ENCODE assay signal across 13 mouse cellular contexts in the genomic region with DNA sequence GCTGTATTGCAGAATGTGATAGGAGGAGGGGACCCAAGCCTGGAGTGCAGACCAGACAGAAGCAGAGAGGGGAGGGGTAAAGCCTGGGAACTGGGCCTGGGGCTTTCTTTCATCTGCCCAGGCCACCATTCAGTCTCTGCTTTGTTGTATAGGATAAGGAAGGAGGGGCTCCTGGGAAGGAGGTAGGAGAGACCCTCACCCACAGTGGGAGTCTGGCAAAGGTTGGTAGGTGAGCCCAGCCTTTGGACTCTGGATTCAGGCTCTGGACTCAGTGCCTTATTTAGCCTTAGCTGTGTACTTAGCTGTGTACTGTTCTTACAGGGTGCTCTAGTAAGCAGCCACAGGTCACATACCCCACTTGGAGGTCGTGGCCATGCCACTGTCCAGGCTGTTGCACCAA. TPM values are rescaled to one million over a fixed set of nuclear protein-coding genes. Genes with fewer than 3 reads are reported as not detected.
A peak's percentile ranks its signal among the peaks of the same experiment; 100 is the strongest.
DNase-seq lines count a peak whose midpoint lies in the region; ATAC-seq and TF ChIP-seq lines count a peak whose summit lies in the region.
"Had no signal": no experiment of that assay in that cellular context is flagged by ENCODE, and none has a peak within 500 bp of the region (broad histone marks: within the 10 kb centered on the region; RNA-seq: fewer than 3 reads in every experiment).

No protein-coding gene starts in this region.

- no peaks in the 10 kb centered on the region for H3K36me3 ChIP-seq in forebrain, embryonic 10.5 days (replicated peaks)
- H3K36me3 ChIP-seq in forebrain, postnatal 0 days (ENCODE audit: insufficient read depth): no peaks in the 10 kb centered on the region
- H3K36me3 ChIP-seq in forebrain, embryonic 15.5 days: no peaks in the 10 kb centered on the region
- H3K36me3 ChIP-seq in liver, embryonic 13.5 days: no peaks in the 10 kb centered on the region
- H3K36me3 ChIP-seq: heart, embryonic 13.5 days; limb, embryonic 10.5 days had no signal

- H3K9me3 ChIP-seq in forebrain, embryonic 10.5 days: no peaks in the 10 kb centered on the region
- H3K9me3 ChIP-seq in forebrain, postnatal 0 days (ENCODE audit: low read length): no peaks in the 10 kb centered on the region
- no peaks in the 10 kb centered on the region for H3K9me3 ChIP-seq in forebrain, embryonic 15.5 days
- H3K9me3 ChIP-seq in liver, embryonic 13.5 days (replicated peaks): no peaks in the 10 kb centered on the region
- H3K9me3 ChIP-seq: heart, embryonic 13.5 days; limb, embryonic 10.5 days had no signal

- TF ChIP-seq POLR2A in brain, embryonic 14.5 days (IDR thresholded peaks at IDR 0.05; ENCODE audit: borderline replicate concordance, extremely low read depth, insufficient read depth, insufficient read length, poor library complexity, severe bottlenecking): no peak

- no peak overlapping the region for H3K9ac ChIP-seq in forebrain, postnatal 0 days
- no peak overlapping the region for H3K9ac ChIP-seq in forebrain, embryonic 15.5 days (replicated peaks)
- no peak overlapping the region for H3K9ac ChIP-seq in liver, embryonic 13.5 days
- H3K9ac ChIP-seq: heart, embryonic 13.5 days had no signal

- peak overlapping the region; percentile 2; the same call in 1 of the 2 replicates for H3K4me3 ChIP-seq in forebrain, embryonic 10.5 days
- no peak overlapping the region for H3K4me3 ChIP-seq in forebrain, postnatal 0 days (ENCODE audit: low read depth, low read length)
- H3K4me3 ChIP-seq in forebrain, embryonic 15.5 days: no peak overlapping the region
- no peak overlapping the region for H3K4me3 ChIP-seq in liver, embryonic 13.5 days (replicated peaks)
- H3K4me3 ChIP-seq: heart, embryonic 13.5 days; limb, embryonic 10.5 days had no signal

- no peaks in the 10 kb centered on the region for H3K27me3 ChIP-seq in forebrain, embryonic 10.5 days (ENCODE audit: poor library complexity, severe bottlenecking)
- H3K27me3 ChIP-seq in forebrain, postnatal 0 days (ENCODE audit: insufficient read depth, low read length): no peaks in the 10 kb centered on the region
- H3K27me3 ChIP-seq in forebrain, embryonic 15.5 days: no peaks in the 10 kb centered on the region
- H3K27me3 ChIP-seq in liver, embryonic 13.5 days: no peaks in the 10 kb centered on the region
- H3K27me3 ChIP-seq: heart, embryonic 13.5 days had no signal

- H3K4me2 ChIP-seq in forebrain, postnatal 0 days (ENCODE audit: low read depth): no peak overlapping the region
- H3K4me2 ChIP-seq in forebrain, embryonic 15.5 days (replicated peaks): no peak overlapping the region
- no peak overlapping the region for H3K4me2 ChIP-seq in liver, embryonic 13.5 days
- H3K4me2 ChIP-seq: heart, embryonic 13.5 days had no signal

- no peak for ATAC-seq in forebrain, postnatal 0 days
- ATAC-seq in forebrain, embryonic 15.5 days (replicated peaks): peak; percentile 42
- ATAC-seq in liver, embryonic 13.5 days (ENCODE audit: low read depth): peak; percentile 45; the same call in 1 of the 2 replicates
- ATAC-seq: activated CD4-positive, CD25-positive, alpha-beta regulatory T cell, adult 4 months; inflammation-experienced regulatory T-cells, adult 6 months had no signal

- DNase-seq in forebrain, embryonic 10.5 days (ENCODE audit: extremely low spot score, low spot score): peak; percentile 29
- DNase-seq in forebrain, postnatal 0 days: no peak
- DNase-seq in brain, embryonic 14.5 days (ENCODE audit: low read depth): peak; percentile 61
- no peak for DNase-seq in liver, embryonic 13.5 days
- DNase-seq in testis, postnatal 14 days (ENCODE audit: low spot score): no peak
- DNase-seq in right cerebral cortex, postnatal 4 days: no peak
- no peak for DNase-seq in adipocyte (ENCODE audit: low spot score)

- 53% methylated on average over 1 of the region's 1 CpGs for WGBS in forebrain, embryonic 10.5 days
- 50% methylated on average over 1 of the region's 1 CpGs for WGBS in forebrain, postnatal 0 days
- WGBS in forebrain, embryonic 15.5 days: 69% methylated on average over 1 of the region's 1 CpGs
- 64% methylated on average over 1 of the region's 1 CpGs for WGBS in liver, embryonic 13.5 days (ENCODE audit: insufficient replicate concordance)

- no peak for TF ChIP-seq CTCF in forebrain, postnatal 0 days (IDR thresholded peaks at IDR 0.05; ENCODE audit: low read depth)
- TF ChIP-seq CTCF in brain, embryonic 14.5 days (IDR thresholded peaks at IDR 0.05; ENCODE audit: borderline replicate concordance, extremely low read depth, insufficient read depth, insufficient read length): no peak

- peaks cover 76% of the 10 kb centered on the region for H3K4me1 ChIP-seq in forebrain, embryonic 10.5 days
- H3K4me1 ChIP-seq in forebrain, postnatal 0 days (ENCODE audit: insufficient read depth): no peaks in the 10 kb centered on the region
- peaks cover 14% of the 10 kb centered on the region for H3K4me1 ChIP-seq in forebrain, embryonic 15.5 days
- peaks cover 77% of the 10 kb centered on the region for H3K4me1 ChIP-seq in liver, embryonic 13.5 days (replicated peaks)

- peak overlapping the region; percentile 75 for H3K27ac ChIP-seq in forebrain, embryonic 10.5 days
- no peak overlapping the region for H3K27ac ChIP-seq in forebrain, postnatal 0 days (ENCODE audit: low read depth, low read length)
- no peak overlapping the region for H3K27ac ChIP-seq in forebrain, embryonic 15.5 days (replicated peaks)
- H3K27ac ChIP-seq in liver, embryonic 13.5 days: no peak overlapping the region
- H3K27ac ChIP-seq: heart, embryonic 13.5 days; limb, embryonic 10.5 days; macrophage had no signal

RNA-seq across cellular contexts. Expression of a gene that starts 8.8 kb away (rescaled TPM):
- polyA plus RNA-seq in forebrain, embryonic 10.5 days (2016; fragmentation: Nextera tagmentation; extraction: Ambion mirVana): 36.7 and 36.8 TPM in 2 replicates
- total RNA-seq in forebrain, postnatal 0 days (2014; rRNA removed): 27.7 and 46.9 TPM in 2 replicates
- polyA plus RNA-seq in forebrain, postnatal 0 days (2015; fragmentation: Nextera tagmentation; extraction: Ambion mirVana): 47.1 and 76.7 TPM in 2 replicates
- polyA plus RNA-seq in brain, embryonic 14.5 days (2012; rRNA removed): 82.2 and 113 TPM in 2 replicates
- 30.5 and 36.1 TPM in 2 replicates for polyA plus RNA-seq in forebrain, embryonic 15.5 days (2015; fragmentation: Nextera tagmentation; extraction: Ambion mirVana)
- polyA plus RNA-seq in liver, embryonic 13.5 days (2015; fragmentation: Nextera tagmentation; extraction: Ambion mirVana): 15.7 and 16.0 TPM in 2 replicates

Comparison
In these comparisons a context has a peak if more than half of its experiments do, and no peak if none do; other contexts are left out.
1. DNase-seq: peak in forebrain, embryonic 10.5 days (single experiment) and brain, embryonic 14.5 days (single experiment); none in forebrain, postnatal 0 days (single experiment), liver, embryonic 13.5 days (single experiment), testis, postnatal 14 days (single experiment), right cerebral cortex, postnatal 4 days (single experiment) and adipocyte (single experiment).